Mouse (Mus musculus) urinary bladder, adult 2 months (tissue): ENCODE measurements around the gene Prdx5. TPM values are rescaled to one million over a fixed set of nuclear protein-coding genes. Genes with fewer than 3 reads are reported as not detected.

Source experiments
- DNase-seq: peaks from one replicate; pipeline ENCODE4 v3.0.0; 2022; ENCODE audit warnings: low spot score
- polyA plus RNA-seq: library from polyadenylated mRNA; depleted of rRNA; stranded (reverse); fragments of >200 nt; gene quantifications from 2 replicates; pipeline ENCODE4 v1.2.3, GENCODE M21; 2012; rRNA removed

Gene Prdx5
- polyA plus RNA-seq, 1 experiment, result 425 TPM

DNA sequence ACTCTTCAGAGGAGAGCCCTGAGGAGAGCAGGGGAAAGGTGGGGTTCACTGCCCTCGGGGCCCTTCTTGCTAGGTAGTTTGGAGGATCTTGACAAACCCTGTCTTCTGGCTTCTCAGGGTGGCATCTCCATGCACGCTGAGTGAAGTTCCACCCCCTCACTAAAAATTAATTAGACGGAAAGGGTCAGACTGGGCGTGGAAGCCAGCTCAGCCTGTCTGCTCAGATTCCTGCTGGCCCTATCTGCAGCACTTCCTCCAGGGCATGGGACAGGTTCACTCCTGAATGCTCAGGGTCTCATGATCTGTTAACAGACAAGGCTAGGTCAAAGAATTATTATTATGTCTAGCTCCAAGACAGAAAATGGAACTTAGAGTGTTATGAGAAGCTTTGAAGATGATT is 17.4 kb downstream of the Prdx5 start:
- DNase-seq, result no peak

DNA sequence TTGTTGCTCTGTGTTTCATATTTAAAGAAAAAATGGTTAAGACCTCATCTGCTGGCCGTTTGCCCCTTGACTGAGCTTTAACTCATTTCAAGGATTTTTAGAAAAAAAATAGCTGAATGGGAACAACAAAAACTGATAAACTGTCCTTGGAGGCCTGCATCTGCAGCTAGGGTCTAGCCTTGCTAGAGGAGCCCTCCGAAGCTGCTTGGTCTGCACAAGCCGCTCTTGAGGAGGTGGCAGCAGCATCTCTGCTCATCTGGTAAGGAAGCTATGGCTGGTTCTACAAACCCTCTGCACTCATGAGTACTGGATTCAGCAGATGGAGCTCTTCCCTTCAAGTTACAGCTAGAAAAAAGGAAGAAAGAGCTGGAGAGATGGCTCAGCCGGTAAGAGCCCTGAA is 31.9 kb downstream of the Prdx5 start:
- DNase-seq, result no peak

DNA sequence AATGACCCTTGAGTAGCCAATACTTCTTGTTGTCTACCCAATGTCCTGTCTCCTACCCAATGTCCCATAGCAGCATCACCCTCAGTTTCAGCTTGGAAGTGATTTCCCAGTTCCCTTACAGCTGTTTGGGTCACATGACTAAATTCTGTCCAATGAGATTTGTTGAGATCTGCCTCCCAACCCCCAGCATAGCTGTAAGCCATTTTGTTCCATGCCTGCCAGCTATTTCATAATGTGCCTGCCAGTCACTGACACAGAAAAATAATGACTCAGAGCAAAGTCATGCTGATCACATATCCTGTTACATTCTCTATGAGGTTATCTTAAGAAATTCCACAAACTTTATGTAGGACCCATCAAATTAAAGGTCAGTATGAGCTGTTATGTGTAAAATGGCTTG is 33.1 kb downstream of the Prdx5 start:
- DNase-seq, result no peak

DNA sequence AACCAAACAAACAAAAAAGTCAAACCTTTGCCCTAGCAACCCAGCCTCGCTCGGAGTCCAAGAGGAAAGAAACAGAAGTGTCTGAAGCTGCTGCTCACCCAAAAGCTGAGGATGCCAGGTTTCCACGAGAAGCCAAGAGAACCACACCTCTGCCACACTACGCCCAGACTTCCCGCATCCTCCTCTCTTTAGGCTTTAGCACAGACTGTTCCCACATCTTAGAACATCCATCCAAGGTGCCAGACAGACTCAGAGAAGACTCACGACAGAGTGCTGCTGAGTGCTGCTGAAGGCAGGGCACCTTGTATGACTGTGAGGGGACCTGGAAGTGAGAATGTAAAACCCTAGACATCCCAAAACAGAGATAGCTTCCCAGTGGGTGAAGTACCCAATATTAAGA is 34.1 kb downstream of the Prdx5 start:
- DNase-seq, result no peak

DNA sequence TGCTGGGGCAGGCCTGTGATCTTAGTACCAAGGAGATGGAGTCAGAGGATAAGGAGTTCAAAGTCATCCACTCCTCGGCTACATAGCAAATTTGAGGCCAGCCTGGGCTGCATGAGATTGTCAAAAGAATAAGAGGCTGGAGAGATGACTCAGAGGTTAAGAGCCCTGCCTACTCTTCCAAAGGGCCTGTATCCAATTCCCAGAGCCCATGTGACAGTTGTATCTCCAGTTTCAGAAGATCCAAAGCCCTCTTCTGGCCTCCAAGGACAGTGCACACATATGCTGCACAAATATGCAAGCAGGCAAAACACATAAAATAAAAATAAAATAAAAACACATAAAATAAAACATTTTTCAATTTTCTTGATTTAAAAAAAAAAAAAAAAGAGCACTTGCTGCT is 35.6 kb downstream of the Prdx5 start:
- no peak for DNase-seq

DNA sequence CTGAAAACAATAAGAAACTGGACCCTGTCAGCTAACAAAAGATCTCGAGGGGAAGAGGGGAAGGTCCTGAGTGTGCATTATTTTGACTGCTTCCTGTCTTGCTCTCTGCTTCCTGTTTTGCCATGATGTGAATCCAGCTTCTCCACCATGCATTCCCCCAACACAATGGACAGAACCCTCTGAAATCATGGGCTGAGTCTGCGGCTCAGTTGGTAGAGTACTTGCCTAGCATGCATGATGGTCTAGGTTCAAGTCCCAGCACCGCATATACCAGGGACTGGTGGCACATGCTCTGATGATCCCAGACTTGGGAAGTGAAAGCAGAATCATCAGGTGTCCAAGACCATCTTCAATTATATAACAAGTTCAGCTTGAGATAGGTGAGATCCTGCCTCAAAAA is 37.2 kb downstream of the Prdx5 start:
- no peak for DNase-seq

DNA sequence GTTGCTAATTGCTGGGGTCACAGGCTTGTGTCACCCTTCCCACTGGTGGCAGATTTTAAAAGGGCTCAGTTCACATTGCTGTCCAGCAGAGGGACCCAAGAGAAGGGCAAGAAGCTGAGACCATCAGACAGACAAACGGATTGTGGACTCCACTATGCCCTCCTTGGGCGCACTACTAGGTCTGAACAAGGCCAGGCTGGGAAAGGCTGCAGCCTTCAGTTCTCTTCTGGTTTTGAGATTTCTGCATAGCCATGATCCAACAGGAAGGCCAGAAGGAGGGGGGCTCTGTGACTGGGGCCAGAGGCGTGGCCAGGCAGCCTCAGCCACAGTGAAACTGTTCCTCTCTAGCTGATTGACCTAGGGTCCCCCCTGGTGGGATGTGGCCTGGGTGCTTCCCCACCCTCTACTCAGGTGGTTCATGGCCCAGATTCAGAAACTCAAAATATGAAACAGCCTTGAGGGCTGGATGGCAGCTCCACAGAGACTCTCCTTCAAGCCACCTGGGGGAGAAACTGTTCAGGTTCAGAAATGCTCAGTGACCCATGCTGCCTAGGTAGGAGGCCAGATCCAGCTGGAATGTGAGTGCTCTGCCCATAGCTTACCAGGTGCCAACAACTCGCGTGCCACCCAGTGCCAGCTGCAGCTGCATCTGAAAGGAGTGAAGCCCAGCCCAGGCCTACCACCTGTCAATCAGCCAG is 38.2 kb downstream of the Prdx5 start:
- no peak for DNase-seq

DNA sequence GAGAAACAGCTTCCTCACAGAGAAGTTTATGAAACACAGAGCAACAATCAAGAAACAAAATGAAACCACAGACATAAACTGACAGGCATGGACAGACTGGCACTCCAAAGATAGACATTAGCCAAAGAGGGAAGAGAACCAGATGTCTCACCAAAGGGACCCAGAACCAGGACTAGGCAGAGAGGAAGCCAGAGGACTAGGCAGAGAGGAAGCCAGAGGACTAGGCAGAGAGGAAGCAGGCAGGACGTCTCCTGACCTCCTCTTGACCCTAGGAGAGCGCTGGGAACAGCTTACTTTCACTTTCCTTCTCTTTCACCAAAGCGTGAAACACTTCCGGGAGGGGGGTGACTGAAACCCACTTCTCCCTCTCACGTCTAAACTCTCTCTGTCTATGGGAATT is 40.6 kb downstream of the Prdx5 start:
- no peak for DNase-seq

DNA sequence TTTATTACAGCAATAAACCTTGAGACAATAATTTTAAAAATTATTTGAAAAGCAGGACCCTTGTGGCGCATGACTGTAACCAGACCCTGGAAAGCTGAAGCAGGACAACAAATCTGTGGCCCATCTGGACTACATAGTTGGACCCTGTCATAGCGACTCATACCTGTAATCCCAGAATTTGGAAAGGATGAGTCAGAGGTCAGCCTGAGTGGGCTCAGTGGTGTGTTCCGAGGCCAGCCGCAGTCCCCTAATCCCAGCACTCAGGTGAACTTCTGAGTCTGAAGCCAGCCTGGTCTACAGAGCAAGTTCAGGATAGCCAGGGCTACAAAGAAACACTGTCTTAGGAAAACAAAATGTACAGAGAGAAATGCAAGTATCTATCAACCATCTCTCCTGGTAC is 48.5 kb downstream of the Prdx5 start:
- no peak for DNase-seq

DNA sequence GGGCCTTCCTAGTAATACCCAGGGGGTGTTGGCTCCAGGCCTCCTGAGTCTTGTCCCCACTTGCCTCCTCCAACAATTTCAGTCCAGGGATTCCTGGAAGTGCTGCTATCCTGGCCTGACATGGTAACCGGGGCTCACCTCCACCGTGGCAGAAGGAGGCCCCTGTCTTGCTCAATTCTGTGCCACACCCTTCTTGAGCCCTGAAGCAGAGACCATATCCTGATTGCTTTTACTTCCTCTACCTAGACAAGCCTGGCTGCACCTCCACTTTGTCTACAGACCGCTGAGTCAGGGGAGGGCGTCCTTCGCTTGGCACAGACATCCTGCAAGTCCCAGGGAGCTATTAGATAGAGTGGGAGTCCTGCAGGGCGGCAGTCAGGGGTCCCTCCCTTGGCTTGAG is 49.2 kb downstream of the Prdx5 start:
- DNase-seq, result no peak

DNA sequence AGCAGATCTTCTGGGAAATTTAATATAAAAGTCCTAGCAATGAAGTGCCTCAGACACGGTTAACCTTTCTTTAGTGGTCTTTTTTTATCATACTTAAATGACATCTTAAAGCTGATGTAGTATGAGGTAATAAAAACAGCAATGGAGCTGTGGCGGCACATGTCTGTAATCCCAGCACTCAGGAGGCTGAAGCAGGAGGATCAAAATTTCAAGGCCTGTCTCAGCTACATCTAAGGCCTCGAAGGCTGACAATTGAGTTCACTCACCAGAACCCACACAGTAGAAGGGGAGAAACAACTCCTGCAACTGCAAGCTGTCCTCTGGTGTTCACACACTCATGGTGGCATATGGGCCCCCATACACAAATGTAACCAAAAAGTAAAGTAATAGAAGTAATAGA is 49.9 kb downstream of the Prdx5 start:
- DNase-seq, result no peak

DNA sequence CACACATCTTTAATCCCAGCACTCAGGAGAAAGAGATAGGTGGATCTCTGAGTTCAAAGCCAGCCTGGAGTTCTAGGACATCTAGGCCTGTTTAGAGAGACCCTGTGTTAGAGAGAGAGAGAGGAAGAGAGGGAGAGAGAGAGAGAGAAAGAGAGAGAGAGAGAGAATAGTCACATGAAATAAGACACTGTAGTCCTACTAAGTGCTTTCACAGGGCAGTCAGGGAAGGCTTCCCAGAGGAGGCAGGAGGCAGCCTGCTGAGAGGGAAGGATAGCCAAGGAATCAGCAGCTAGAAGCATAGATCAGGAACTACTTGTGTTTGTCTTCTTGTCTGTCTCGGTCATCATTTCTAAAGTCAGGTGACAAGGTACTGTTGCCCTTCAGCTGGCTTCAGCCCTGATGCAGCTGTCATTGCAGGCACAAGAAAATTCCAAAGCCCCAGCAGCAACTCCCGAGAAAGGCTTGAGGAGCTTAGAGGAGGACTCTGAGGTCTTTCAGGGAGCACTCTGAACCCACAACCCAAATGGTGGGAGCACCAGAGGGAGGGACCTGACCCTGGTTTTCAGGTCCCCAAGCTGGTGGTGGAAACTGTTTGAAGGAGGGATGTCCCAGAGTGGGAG is 50.8 kb downstream of the Prdx5 start:
- DNase-seq, result no peak

DNA sequence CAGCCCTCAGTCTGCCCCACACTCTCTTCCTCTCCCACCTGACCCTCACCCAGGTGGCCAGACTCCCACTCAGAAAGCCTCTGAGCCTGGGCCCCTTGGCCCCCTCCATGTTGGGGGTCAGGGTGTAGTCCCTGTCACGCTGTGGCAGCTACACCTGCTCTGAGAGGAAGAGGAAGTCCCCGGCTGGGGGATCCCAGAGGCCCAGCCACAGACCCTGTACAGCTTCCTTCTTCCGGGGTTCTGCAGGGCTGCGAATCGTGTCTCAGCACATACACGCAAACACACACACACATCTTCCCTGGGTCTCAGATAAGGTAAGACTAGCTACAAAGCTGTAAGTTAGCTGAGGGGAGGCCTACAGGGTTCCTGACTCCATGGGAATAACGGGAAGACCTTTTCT is 51.9 kb downstream of the Prdx5 start, which contains the start of gene Ccdc88b:
Gene Ccdc88b, minus strand, starts transcription at position 181 of the 400 bp plus-strand sequence.
- DNase-seq, result no peak

DNA sequence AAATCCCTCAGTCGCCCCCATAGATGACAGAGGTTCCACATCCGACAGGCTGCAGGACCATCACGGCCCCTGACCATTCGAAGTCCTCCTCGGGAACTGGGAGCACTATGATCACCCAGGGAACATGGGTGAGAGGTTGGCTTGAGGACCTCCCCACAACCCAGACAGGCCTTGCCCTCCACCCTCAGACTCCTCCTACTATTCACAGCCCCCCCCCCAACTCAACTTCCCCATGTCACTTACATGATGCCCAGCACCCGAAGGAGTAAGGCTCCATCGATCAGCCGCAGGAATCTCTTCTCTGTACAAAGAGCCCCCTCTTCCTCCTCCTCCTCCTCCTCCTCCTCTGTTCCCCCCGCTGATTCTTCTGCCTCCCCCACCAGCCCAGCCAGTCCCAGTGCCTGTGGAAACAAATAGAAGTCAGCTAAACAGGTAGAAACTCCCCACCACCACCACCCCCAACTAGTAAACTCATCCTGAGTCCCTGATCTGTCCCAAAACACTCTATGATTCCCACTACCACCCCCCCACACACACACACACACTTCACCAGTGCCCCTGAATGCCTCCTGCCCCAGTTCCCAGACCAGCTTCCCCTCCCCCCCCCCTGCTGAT is 52.4 kb downstream of the Prdx5 start:
- no peak for DNase-seq

DNA sequence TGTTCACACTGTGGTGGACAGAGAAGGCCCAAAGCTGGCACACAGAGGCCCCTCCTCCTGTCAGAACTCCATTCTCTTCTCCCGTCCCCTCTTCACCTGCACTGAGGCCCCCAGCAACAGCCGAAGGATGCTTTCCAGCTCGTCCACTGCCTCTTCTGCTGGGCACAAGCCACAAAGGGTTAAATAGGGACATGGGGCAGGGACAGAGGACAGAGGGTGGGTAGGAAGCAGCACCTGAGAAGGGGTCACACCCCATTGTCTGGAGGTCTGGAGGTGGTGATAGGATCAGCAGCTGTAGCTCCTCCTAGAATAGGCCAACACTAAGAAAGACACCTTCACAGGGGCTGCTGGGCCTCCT is 52.9 kb downstream of the Prdx5 start:
- DNase-seq, result no peak

Other genes starting within 250 kb of the Prdx5 start
- 34.6 and 37.5 TPM in 2 replicates for gene Rps6ka4, start 69.5 kb downstream of the Prdx5 start, polyA plus RNA-seq
- 2.5 and 3.2 TPM in 2 replicates for gene Ccdc88b, start 51.9 kb downstream of the Prdx5 start, polyA plus RNA-seq
- gene Trmt112, start 408 bp downstream of the Prdx5 start, polyA plus RNA-seq, result 114 and 126 TPM in 2 replicates
- gene Esrra, start 11.7 kb upstream of the Prdx5 start, polyA plus RNA-seq, result 55.8 and 59.1 TPM in 2 replicates
- gene Catsperz, start 15.3 kb upstream of the Prdx5 start, polyA plus RNA-seq, result 3.6 and 4.1 TPM in 2 replicates
- gene Kcnk4, start 24.4 kb upstream of the Prdx5 start, polyA plus RNA-seq, result 1.6 and 1.8 TPM in 2 replicates
- 67.2 and 75.9 TPM in 2 replicates for gene Bad, start 31.8 kb upstream of the Prdx5 start, polyA plus RNA-seq
- 46.3 and 52.2 TPM in 2 replicates for gene Gpr137, start 32.4 kb upstream of the Prdx5 start, polyA plus RNA-seq
- gene Ppp1r14b, start 64.9 kb upstream of the Prdx5 start, polyA plus RNA-seq, result 100 and 132 TPM in 2 replicates
- gene Plcb3, start 66.4 kb upstream of the Prdx5 start, polyA plus RNA-seq, result 83.5 and 88.1 TPM in 2 replicates
- gene Fkbp2, start 70.4 kb upstream of the Prdx5 start, polyA plus RNA-seq, result 83.0 and 89.1 TPM in 2 replicates
- 48.1 and 76.3 TPM in 2 replicates for gene Vegfb, start 77.5 kb upstream of the Prdx5 start, polyA plus RNA-seq
- gene Dnajc4, start 82.5 kb upstream of the Prdx5 start, polyA plus RNA-seq, result 61.7 and 65.2 TPM in 2 replicates
- gene Nudt22, start 86.0 kb upstream of the Prdx5 start, polyA plus RNA-seq, result 32.6 and 37.4 TPM in 2 replicates
- 22.9 and 28.4 TPM in 2 replicates for gene Trpt1, start 86.0 kb upstream of the Prdx5 start, polyA plus RNA-seq
- 13.9 and 15.7 TPM in 2 replicates for gene Fermt3, start 109.4 kb upstream of the Prdx5 start, polyA plus RNA-seq
- 82.9 and 85.9 TPM in 2 replicates for gene Stip1, start 129.9 kb upstream of the Prdx5 start, polyA plus RNA-seq
- gene Macrod1, start 146.7 kb upstream of the Prdx5 start, polyA plus RNA-seq, result 23.7 and 26.2 TPM in 2 replicates
- gene Flrt1, start 195.6 kb upstream of the Prdx5 start, polyA plus RNA-seq, result 0.37 and 0.66 TPM in 2 replicates